Mouse (Mus musculus) cerebellum, adult 2 months (tissue): Measurements from ENCODE around the gene Tuba3a. TPM values are rescaled to one million over a fixed set of nuclear protein-coding genes. Genes with fewer than 3 reads are reported as not detected.
A peak's percentile ranks its signal among the peaks of the same experiment; 100 is the strongest.
"Not testable (repeated sequence)": the region's sequence is repeated elsewhere in the genome, so short reads cannot be mapped to it uniquely, and the experiment has no call there.

ENCODE experiments used
- DNase-seq, 2 experiments: peaks; one replicate each; pipeline ENCODE4 v3.0.0; 2021
- H3K27ac ChIP-seq: fragments of 200-500 bp; 2 replicates; pipeline ENCODE4 v1.5.1; 2012; ENCODE audit warnings: low read length, control low read depth, inconsistent platforms; ENCODE audit not compliant: insufficient read depth
- H3K27me3 ChIP-seq: fragments of 200-500 bp; 2 replicates; pipeline ENCODE4 v1.6.1; 2012; ENCODE audit warnings: inconsistent platforms, mild to moderate bottlenecking, low read length, moderate library complexity; ENCODE audit not compliant: control insufficient read depth, insufficient read depth
- H3K4me1 ChIP-seq: fragments of 200-500 bp; 2 replicates; pipeline ENCODE4 v1.6.1; 2011; ENCODE audit warnings: low read length; ENCODE audit not compliant: control insufficient read depth, insufficient read depth
- H3K4me3 ChIP-seq: fragments of 200-500 bp; replicated peaks from 2 replicates; pipeline ENCODE3; 2011; ENCODE audit warnings: mild to moderate bottlenecking, low read depth, low read length, control low read depth; ENCODE audit not compliant: insufficient read depth
- CTCF ChIP-seq: fragments of 200-500 bp; IDR thresholded peaks from 2 replicates; pipeline ENCODE4 v1.5.1; 2011; ENCODE audit warnings: low read depth, mild to moderate bottlenecking, control low read depth, low read length, moderate library complexity, borderline replicate concordance; ENCODE audit not compliant: insufficient read depth
- POLR2A ChIP-seq: fragments of 200-500 bp; IDR thresholded peaks from 2 replicates; pipeline ENCODE4 v1.6.1; 2011; ENCODE audit warnings: low read length, control low read depth, borderline replicate concordance; ENCODE audit not compliant: insufficient read depth
- WGBS: fragments of 180-500 bp; shearing (Covaris S2); methylation state at CpG from one replicate; pipeline ENCODE4 v1.1.7; 2018; 5-methylcytosine and 5-hydroxymethylcytosine counted together
- polyA plus RNA-seq: library from polyadenylated mRNA; depleted of rRNA; stranded (reverse); fragments of >200 nt; gene quantifications from 2 replicates; pipeline ENCODE4 v1.2.3, GENCODE M21; 2012

Tuba3a gene
- polyA plus RNA-seq, 1 experiment, result not detected

- Histone ChIP-seq H3K27ac (no peak overlapping the region), H3K4me3 (no peak overlapping the region), H3K4me1 (no peaks in the 10 kb centered on the region), H3K27me3 (no peaks in the 10 kb centered on the region)
- DNase-seq, result no peak
- TF ChIP-seq CTCF (no peak), POLR2A (no peak)
- 93% methylated on average over 4 of the region's 4 CpGs for WGBS
Observed at GRCm38 (mm10) chr6:125286944-125287343, 1.1 kb upstream of the Tuba3a start.

GRCm38 (mm10) chr6:125284751-125285150 lies 1.1 kb downstream of the Tuba3a start:
- WGBS, result 95% methylated on average over 7 of the region's 7 CpGs

GRCm38 (mm10) chr6:125284250-125284649 lies 1.6 kb downstream of the Tuba3a start:
- TF ChIP-seq POLR2A (no peak), CTCF (no peak)
- Histone ChIP-seq H3K27ac (no peak overlapping the region), H3K4me3 (no peak overlapping the region), H3K4me1 (no peaks in the 10 kb centered on the region), H3K27me3 (no peaks in the 10 kb centered on the region)
- no peak for DNase-seq
- 68% methylated on average over 8 of the region's 8 CpGs for WGBS

More at GRCm38 (mm10) chr6:125284751-125285150, 1.1 kb downstream of the Tuba3a start:
- TF ChIP-seq CTCF, result no peak
- TF ChIP-seq POLR2A, result no peak
- no peak overlapping the region for H3K27ac ChIP-seq
- DNase-seq, result no peak
- no peak overlapping the region for H3K4me3 ChIP-seq
- H3K27me3 ChIP-seq, result no peaks in the 10 kb centered on the region
- no peaks in the 10 kb centered on the region for H3K4me1 ChIP-seq

- not testable (repeated sequence) for H3K27me3 ChIP-seq, DNase-seq, H3K4me3 ChIP-seq, H3K4me1 ChIP-seq, H3K27ac ChIP-seq
- 24% methylated on average over 13 of the region's 13 CpGs for WGBS
Observed at GRCm38 (mm10) chr6:125282721-125283120, 3.1 kb downstream of the Tuba3a start.

- Histone ChIP-seq H3K4me3 (no peak overlapping the region), H3K27me3 (no peaks in the 10 kb centered on the region), H3K4me1 (no peaks in the 10 kb centered on the region), H3K27ac (no peak overlapping the region)
- WGBS, result 72% methylated on average over 8 of the region's 8 CpGs
- DNase-seq, result no peak
- TF ChIP-seq CTCF (no peak), POLR2A (no peak)
Observed at GRCm38 (mm10) chr6:125279729-125280128, 6.1 kb downstream of the Tuba3a start.

- DNase-seq, result no peak
Observed at GRCm38 (mm10) chr6:125274841-125275563, 10.8 kb downstream of the Tuba3a start.

GRCm38 (mm10) chr6:125272228-125272785 lies 13.5 kb downstream of the Tuba3a start:
- no peak overlapping the region for H3K4me3 ChIP-seq
- WGBS, result 75% methylated on average over 10 of the region's 10 CpGs
- H3K4me1 ChIP-seq, result 0 out of 2 replicates have a peak, but pooled peaks cover 3% of the 10 kb centered on the region
- H3K27me3 ChIP-seq, result no peaks in the 10 kb centered on the region
- H3K27ac ChIP-seq, result no peak overlapping the region
- no peak for TF ChIP-seq CTCF
- TF ChIP-seq POLR2A, result no peak
- no peak for DNase-seq

More at GRCm38 (mm10) chr6:125274841-125275563, 10.8 kb downstream of the Tuba3a start:
- no peak overlapping the region for H3K4me3 ChIP-seq
- H3K27ac ChIP-seq, result no peak overlapping the region
- no peak for TF ChIP-seq POLR2A
- TF ChIP-seq CTCF, result peak; percentile 24; the same call in 1 of the 2 replicates
- 0 out of 2 replicates have a peak, but pooled peaks cover 3% of the 10 kb centered on the region for H3K4me1 ChIP-seq
- H3K27me3 ChIP-seq, result no peaks in the 10 kb centered on the region
- 51% methylated on average over 15 of the region's 15 CpGs for WGBS

GRCm38 (mm10) chr6:125271455-125272227 lies 14.2 kb downstream of the Tuba3a start:
- 0 out of 2 replicates have a peak, but pooled peaks cover 3% of the 10 kb centered on the region for H3K4me1 ChIP-seq
- 13% methylated on average over 17 of the region's 17 CpGs for WGBS
- H3K27me3 ChIP-seq, result no peaks in the 10 kb centered on the region
- H3K4me3 ChIP-seq, result peak overlapping the region; percentile 11
- DNase-seq, result peak; percentile 92 to 94
- peak; percentile 96 for TF ChIP-seq CTCF
- no peak for TF ChIP-seq POLR2A
- 0 out of 2 replicates have a peak overlapping the region, but pooled peaks have one; percentile 10 for H3K27ac ChIP-seq
